Mouse (Mus musculus) gastrocnemius, postnatal 4 days (tissue): Measurements from ENCODE around the gene Vmn1r33. TPM values are rescaled to one million over a fixed set of nuclear protein-coding genes. Genes with fewer than 3 reads are reported as not detected.
"Not testable (repeated sequence)": the region's sequence is repeated elsewhere in the genome, so short reads cannot be mapped to it uniquely, and the experiment has no call there.

Source experiments
- DNase-seq, 2 experiments: peaks; one replicate each; pipeline ENCODE4 v3.0.0; 2021 to 2022; ENCODE audit warnings: low spot score in 2 of 2, mixed read lengths in 2 of 2
- long read RNA-seq, 2 experiments: library from polyadenylated mRNA; stranded (forward); transcript quantifications; one replicate each; pipeline ENCODE4 v2.0.0; 2021
- total RNA-seq, 2 experiments: library from RNA; stranded (reverse); gene quantifications; 2 replicates each; pipeline ENCODE4 v1.2.3; 2021

The Vmn1r33 gene
- not detected for total RNA-seq
- long read RNA-seq, experiment 1 = 0 reads
- long read RNA-seq, experiment 2 = 0 reads

DNA sequence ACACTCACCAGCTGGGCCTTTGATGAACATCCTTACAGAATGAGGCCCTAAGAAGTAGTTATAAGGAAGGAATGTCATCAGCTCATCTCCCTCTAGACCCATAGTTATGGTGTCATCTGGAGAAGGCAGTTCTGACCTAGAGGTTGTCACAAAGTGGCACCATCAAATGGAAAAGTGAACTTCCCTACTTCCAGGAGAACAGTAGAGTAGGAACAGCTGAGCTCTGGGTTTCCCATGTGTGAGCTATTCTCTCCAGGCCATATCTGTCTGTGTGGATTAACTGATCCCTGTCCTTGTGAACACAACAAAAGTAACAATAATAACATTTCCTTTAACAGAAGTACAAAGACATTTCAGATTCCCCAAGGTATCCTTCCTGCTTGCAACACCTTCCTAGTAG, at the start of gene Vmn1r33:
TSS of gene Vmn1r33 (minus strand) at position 101 of the 400 bp plus-strand sequence.
- not testable (repeated sequence) for DNase-seq

DNA sequence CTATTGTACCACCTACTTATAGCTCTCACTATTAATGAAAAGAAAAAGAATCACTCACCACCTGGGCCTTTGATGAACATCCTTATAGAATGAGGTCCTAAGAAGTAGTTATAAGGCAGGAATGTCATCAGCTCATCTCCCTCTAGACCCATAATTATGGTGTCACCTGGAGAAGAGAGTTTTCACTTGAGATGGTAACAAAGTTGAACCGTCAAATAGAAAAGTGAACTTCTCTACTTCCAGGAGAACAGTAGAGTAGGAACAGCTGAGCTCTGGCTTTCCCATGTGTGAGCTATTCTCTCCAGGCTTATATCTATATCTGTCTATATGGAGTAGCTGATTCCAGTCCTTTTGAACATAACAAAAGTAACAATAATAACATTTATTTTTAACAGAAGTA, 25.7 kb upstream of the Vmn1r33 start, which contains the start of gene Vmn1r34:
TSS of gene Vmn1r34 (minus strand) at position 101 of the 400 bp plus-strand sequence.
- no peak for DNase-seq

DNA sequence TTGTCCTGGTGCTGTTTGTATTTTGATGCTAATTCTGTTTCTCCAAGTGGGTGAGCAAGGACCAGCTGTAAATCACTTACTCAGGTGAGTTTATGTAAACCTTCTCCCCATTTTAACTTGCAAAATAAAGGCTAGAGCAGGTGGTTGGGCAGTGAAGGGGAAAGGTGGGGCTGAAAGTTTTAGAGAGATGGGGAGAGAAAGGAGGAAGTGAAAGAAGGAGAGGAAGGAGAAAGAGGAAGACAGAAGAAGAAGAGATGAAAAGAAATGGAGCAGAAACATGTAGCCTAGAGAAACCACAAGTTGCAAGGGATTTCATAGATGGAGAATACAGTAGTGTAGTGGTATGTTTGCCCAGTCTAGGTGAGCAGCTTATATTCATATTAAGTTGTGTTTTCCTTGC, 22.3 kb downstream of the Vmn1r33 start:
- DNase-seq = no peak

Other genes starting within 250 kb of the Vmn1r33 start
- 10 to 100 TPM; 16.4 to 18.4 TPM for gene Mad2l1, start 82.9 kb downstream of the Vmn1r33 start, total RNA-seq
- not detected for gene Vmn1r32, start 58.2 kb downstream of the Vmn1r33 start, total RNA-seq
- not detected for gene Vmn1r34, start 25.6 kb upstream of the Vmn1r33 start, total RNA-seq
- not detected for gene Vmn1r35, start 67.6 kb upstream of the Vmn1r33 start, total RNA-seq
- not detected for gene Vmn1r36, start 100.9 kb upstream of the Vmn1r33 start, total RNA-seq
- not detected for gene Vmn1r37, start 111.1 kb upstream of the Vmn1r33 start, total RNA-seq
- not detected for gene Vmn1r38, start 164.3 kb upstream of the Vmn1r33 start, total RNA-seq
- gene Vmn1r39, start 192.3 kb upstream of the Vmn1r33 start, total RNA-seq = not detected